Mouse (Mus musculus): ENCODE measurements around the gene Gm21988. TPM values are rescaled to one million over a fixed set of nuclear protein-coding genes. Genes with fewer than 3 reads are reported as not detected.
A peak's percentile ranks its signal among the peaks of the same experiment; 100 is the strongest.

Gene Gm21988
- polyA plus RNA-seq, 1 experiment, result 9.7 TPM

DNA sequence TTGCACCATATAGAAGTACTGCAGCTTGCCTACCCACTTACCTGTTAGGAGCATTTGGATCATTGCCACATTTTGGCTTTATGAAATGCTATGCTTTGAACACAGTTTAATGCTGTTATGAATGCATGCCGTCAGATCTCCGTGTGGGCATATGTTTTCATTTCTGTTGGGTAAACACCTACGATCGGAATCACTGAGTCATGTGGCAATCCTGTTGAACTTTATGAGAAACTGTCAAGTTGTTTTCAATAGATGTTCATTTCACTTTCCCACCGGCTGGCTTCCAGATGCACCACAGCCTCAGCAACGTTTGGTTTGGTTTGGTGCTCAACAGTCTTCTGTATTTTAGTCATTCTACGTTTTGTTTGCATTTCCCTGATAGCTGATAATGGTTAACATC is 32.0 kb upstream of the Gm21988 start:
- Histone ChIP-seq H3K4me3 (replicated peaks; ENCODE audit: insufficient read depth, low read depth, low read length) (no peak overlapping the region), H3K4me1 (ENCODE audit: control insufficient read depth, insufficient read depth, low read length) (0 out of 2 replicates have a peak, but pooled peaks cover 3% of the 10 kb centered on the region), H3K27me3 (ENCODE audit: control insufficient read depth, insufficient read depth, low read length) (no peaks in the 10 kb centered on the region), H3K27ac (ENCODE audit: insufficient read depth, low read length) (no peak overlapping the region)
- DNase-seq, result no peak
- 86% methylated on average over 7 of the region's 7 CpGs for WGBS
- TF ChIP-seq CTCF (IDR thresholded peaks at IDR 0.05; ENCODE audit: borderline replicate concordance, insufficient read depth, low read depth, low read length), result no peak

DNA sequence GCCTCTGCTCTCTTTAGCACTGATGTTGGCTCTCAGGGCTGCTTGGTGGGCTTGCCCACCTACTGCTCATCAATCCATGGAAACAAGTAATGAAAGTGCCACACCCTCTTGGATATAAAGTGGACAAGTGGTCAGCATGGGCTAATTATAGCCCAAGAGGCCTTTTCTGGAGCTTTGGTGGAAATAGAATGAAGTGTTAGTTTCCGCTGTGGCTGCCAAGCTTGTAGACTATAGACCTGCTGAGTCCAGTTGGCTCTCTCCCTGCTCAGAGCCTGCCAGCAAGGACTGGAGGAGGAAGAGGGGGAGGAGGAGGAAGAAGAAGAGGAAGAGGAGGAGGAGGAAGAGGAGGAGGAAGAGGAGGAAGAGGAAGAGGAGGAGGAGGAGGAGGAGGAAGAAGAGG is 26.8 kb upstream of the Gm21988 start:
- Histone ChIP-seq H3K27ac (ENCODE audit: insufficient read depth, low read length) (no peak overlapping the region), H3K4me3 (replicated peaks; ENCODE audit: insufficient read depth, low read depth, low read length) (no peak overlapping the region), H3K4me1 (ENCODE audit: control insufficient read depth, insufficient read depth, low read length) (peaks cover 10% of the 10 kb centered on the region), H3K27me3 (ENCODE audit: control insufficient read depth, insufficient read depth, low read length) (no peaks in the 10 kb centered on the region)
- TF ChIP-seq CTCF (IDR thresholded peaks at IDR 0.05; ENCODE audit: borderline replicate concordance, insufficient read depth, low read depth, low read length) (no peak), POLR2A (IDR thresholded peaks at IDR 0.05; ENCODE audit: borderline replicate concordance, insufficient read depth, low read length) (no peak)
- DNase-seq, result peak in 1 of 2 experiments; percentile 55
- 12% methylated on average over 1 of the region's 1 CpGs for WGBS

DNA sequence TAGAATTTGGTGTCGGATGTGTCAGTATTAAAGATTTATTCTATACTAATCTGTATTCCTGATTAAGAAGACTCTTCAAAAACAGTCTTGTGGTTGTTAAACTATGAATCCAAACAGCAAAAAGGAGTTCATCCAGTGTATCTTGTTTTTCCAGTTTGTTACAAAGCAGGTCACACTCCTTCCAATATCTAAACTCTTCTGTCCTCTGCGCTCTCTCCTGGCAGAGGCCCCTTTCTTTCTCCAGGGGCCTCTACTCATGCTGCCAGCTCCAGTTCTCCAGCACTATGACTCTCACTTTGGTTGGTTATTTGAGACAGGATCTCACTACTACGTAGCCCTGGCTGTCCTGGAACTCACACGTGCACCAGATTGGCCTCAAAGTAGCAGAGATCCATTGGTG is 26.2 kb upstream of the Gm21988 start:
- DNase-seq, result no peak
- Histone ChIP-seq H3K4me1 (ENCODE audit: control insufficient read depth, insufficient read depth, low read length) (peaks cover 10% of the 10 kb centered on the region), H3K27me3 (ENCODE audit: control insufficient read depth, insufficient read depth, low read length) (no peaks in the 10 kb centered on the region), H3K27ac (ENCODE audit: insufficient read depth, low read length) (no peak overlapping the region), H3K4me3 (replicated peaks; ENCODE audit: insufficient read depth, low read depth, low read length) (no peak overlapping the region)
- TF ChIP-seq POLR2A (IDR thresholded peaks at IDR 0.05; ENCODE audit: borderline replicate concordance, insufficient read depth, low read length) (no peak), CTCF (IDR thresholded peaks at IDR 0.05; ENCODE audit: borderline replicate concordance, insufficient read depth, low read depth, low read length) (no peak)
- WGBS, result 41% methylated on average over 4 of the region's 4 CpGs

DNA sequence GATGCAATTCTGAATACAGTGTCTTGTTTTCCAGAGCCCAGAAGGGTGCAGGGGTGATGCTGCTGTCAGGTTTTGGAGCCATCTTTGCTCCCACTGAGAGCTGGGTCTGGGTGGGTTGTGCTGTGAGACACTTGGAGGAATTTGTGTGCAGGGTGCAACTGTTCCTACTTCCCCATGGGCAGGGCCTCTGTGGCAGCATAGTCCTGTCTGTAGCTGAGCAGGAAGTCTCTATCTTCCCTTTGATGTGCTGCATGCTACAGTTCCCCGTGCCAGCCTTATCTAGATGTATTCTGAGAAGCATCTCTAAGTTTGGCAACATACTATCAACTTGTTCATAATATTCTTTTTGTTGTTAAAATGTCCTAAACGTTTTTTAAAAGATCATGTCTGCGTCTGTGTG is 25.6 kb upstream of the Gm21988 start:
- TF ChIP-seq CTCF (IDR thresholded peaks at IDR 0.05; ENCODE audit: borderline replicate concordance, insufficient read depth, low read depth, low read length) (no peak), POLR2A (IDR thresholded peaks at IDR 0.05; ENCODE audit: borderline replicate concordance, insufficient read depth, low read length) (no peak)
- Histone ChIP-seq H3K4me3 (replicated peaks; ENCODE audit: insufficient read depth, low read depth, low read length) (no peak overlapping the region), H3K4me1 (ENCODE audit: control insufficient read depth, insufficient read depth, low read length) (peaks cover 10% of the 10 kb centered on the region), H3K27ac (ENCODE audit: insufficient read depth, low read length) (no peak overlapping the region), H3K27me3 (ENCODE audit: control insufficient read depth, insufficient read depth, low read length) (no peaks in the 10 kb centered on the region)
- DNase-seq, result no peak
- 65% methylated on average over 3 of the region's 3 CpGs for WGBS

DNA sequence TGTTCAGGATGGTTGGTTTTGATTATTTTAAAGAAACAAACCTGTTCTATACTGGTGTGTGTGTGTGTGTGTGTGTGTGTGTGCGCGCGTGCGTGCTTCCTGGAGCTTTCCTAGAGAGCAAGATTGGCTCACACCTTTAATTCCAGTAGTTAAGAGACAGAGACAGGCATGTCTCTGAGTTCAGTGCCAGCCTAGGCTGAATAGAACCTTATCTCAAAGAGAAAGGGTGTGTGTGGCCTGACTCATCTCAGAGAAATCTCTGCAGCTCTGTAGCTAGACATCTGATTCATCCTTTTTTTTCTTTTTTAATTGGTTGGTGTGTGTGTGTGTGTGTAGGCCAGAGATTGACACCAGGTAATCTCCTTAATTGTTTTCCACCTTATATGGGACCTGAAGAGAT is 19.4 kb upstream of the Gm21988 start:
- H3K27me3 ChIP-seq (ENCODE audit: control insufficient read depth, insufficient read depth, low read length), result no peaks in the 10 kb centered on the region
- no peak overlapping the region for H3K27ac ChIP-seq (ENCODE audit: insufficient read depth, low read length)
- DNase-seq, result no peak
- WGBS, result 93% methylated on average over 4 of the region's 4 CpGs
- no peak overlapping the region for H3K4me3 ChIP-seq (replicated peaks; ENCODE audit: insufficient read depth, low read depth, low read length)
- no peak for TF ChIP-seq POLR2A (IDR thresholded peaks at IDR 0.05; ENCODE audit: borderline replicate concordance, insufficient read depth, low read length)
- TF ChIP-seq CTCF (IDR thresholded peaks at IDR 0.05; ENCODE audit: borderline replicate concordance, insufficient read depth, low read depth, low read length), result no peak
- H3K4me1 ChIP-seq (ENCODE audit: control insufficient read depth, insufficient read depth, low read length), result no peaks in the 10 kb centered on the region

DNA sequence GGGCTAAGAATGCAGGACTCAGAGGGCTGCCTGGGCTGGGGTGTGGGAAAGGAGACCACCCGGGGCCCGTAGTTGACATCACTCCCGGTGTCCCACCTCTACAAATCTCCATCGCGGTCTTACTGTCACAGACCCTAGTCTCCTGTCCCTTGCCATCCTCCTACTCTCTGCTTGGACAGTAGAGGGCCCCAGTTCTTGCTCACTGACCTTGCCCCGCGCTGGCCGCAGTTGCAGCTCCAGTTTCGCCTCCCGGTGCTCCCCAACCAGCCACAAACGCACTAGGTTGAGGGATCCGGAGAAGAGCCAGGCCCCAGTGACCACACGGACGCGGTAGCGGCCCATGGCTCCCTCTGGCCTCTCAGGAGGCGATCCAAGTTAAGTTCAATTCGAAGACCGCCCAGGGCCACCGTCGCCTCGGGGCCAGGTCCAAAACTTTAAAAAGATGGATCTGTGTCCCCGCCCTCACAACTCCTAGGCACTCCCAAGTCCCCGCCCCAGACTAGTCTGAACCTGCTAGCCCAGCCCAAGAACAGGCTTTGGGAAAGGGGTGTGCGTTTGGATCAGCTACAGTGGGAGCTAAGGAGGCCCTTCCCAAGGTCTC is 15.4 kb upstream of the Gm21988 start, which contains the start of gene Alox12:
Gene Alox12, minus strand, starts transcription at position 423 of the 601 bp plus-strand sequence.
- Histone ChIP-seq H3K4me1 (ENCODE audit: control insufficient read depth, insufficient read depth, low read length) (no peaks in the 10 kb centered on the region), H3K27ac (ENCODE audit: insufficient read depth, low read length) (no peak within 1 kb of the TSS), H3K27me3 (ENCODE audit: control insufficient read depth, insufficient read depth, low read length) (no peaks in the 10 kb centered on the region), H3K4me3 (replicated peaks; ENCODE audit: insufficient read depth, low read depth, low read length) (peak within 1 kb of the TSS; percentile 11)
- peak in 1 of 2 experiments; percentile 35 for DNase-seq
- no peak for TF ChIP-seq POLR2A (IDR thresholded peaks at IDR 0.05; ENCODE audit: borderline replicate concordance, insufficient read depth, low read length)
- peak; percentile 54; the same call in 1 of the 2 replicates for TF ChIP-seq CTCF (IDR thresholded peaks at IDR 0.05; ENCODE audit: borderline replicate concordance, insufficient read depth, low read depth, low read length)
- 3% methylated on average over 25 of the region's 25 CpGs for WGBS

DNA sequence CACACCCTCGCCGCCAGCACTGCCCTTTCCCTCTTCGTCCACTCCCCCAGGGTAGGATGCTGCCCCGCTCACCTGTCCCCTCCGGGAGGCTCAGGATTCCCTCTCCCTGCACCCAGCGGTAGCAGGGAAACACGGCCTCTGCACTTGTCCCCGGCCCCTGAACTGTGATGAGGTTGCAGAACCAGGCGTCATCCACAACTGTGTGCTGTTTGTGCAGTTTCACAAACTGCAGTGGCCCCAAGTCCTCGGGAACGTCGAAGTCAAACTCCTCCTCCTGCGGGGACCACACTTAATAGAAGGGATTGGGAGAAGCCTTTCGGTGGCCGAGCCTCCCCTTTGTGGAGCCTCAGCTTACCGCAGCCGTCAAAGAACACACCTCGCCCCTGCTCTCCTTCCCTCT is 14.7 kb upstream of the Gm21988 start:
- no peaks in the 10 kb centered on the region for H3K4me1 ChIP-seq (ENCODE audit: control insufficient read depth, insufficient read depth, low read length)
- WGBS, result 3% methylated on average over 18 of the region's 18 CpGs
- no peaks in the 10 kb centered on the region for H3K27me3 ChIP-seq (ENCODE audit: control insufficient read depth, insufficient read depth, low read length)
- no peak for TF ChIP-seq CTCF (IDR thresholded peaks at IDR 0.05; ENCODE audit: borderline replicate concordance, insufficient read depth, low read depth, low read length)
- TF ChIP-seq POLR2A (IDR thresholded peaks at IDR 0.05; ENCODE audit: borderline replicate concordance, insufficient read depth, low read length), result no peak
- no peak overlapping the region for H3K4me3 ChIP-seq (replicated peaks; ENCODE audit: insufficient read depth, low read depth, low read length)
- DNase-seq, result no peak
- H3K27ac ChIP-seq (ENCODE audit: insufficient read depth, low read length), result no peak overlapping the region

DNA sequence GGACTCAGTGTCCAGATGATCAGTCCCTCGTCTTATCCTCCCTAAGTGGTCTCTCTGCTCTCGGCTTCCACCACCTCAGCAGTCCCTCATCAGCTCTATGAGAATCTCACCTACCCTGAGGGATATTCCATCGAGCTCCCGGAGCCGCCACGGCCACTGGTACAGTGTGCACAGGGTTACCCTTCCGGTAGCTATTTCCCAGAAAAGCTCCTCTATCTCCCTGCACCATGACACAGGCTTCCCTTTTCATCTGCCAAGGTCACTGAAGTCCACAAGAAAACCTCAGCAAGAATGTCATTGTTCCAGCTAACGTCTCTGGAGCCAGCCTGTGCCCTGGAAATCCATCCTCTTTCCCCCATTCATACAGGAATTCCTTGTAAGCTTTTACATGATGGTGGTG is 12.2 kb upstream of the Gm21988 start:
- 82% methylated on average over 8 of the region's 8 CpGs for WGBS
- Histone ChIP-seq H3K4me3 (replicated peaks; ENCODE audit: insufficient read depth, low read depth, low read length) (no peak overlapping the region), H3K27me3 (ENCODE audit: control insufficient read depth, insufficient read depth, low read length) (no peaks in the 10 kb centered on the region), H3K27ac (ENCODE audit: insufficient read depth, low read length) (no peak overlapping the region), H3K4me1 (ENCODE audit: control insufficient read depth, insufficient read depth, low read length) (no peaks in the 10 kb centered on the region)
- DNase-seq, result no peak
- no peak for TF ChIP-seq POLR2A (IDR thresholded peaks at IDR 0.05; ENCODE audit: borderline replicate concordance, insufficient read depth, low read length)
